Mouse (Mus musculus) adrenal gland, adult 18-20 months (tissue): ENCODE measurements around the gene Fut2. TPM values are rescaled to one million over a fixed set of nuclear protein-coding genes. Genes with fewer than 3 reads are reported as not detected.

Source experiments
- DNase-seq, 2 experiments: peaks; one replicate each; pipeline ENCODE4 v3.0.0; 2021 to 2022; ENCODE audit warnings: low spot score in 2 of 2
- total RNA-seq, 2 experiments: library from RNA; stranded (reverse); gene quantifications; 1 replicate in 1 of 2; 2 replicates in 1 of 2; pipeline ENCODE4 v1.2.3; 2021

Gene Fut2
- total RNA-seq, 2 experiments from 2014 or later = 0.13 TPM; not detected in 1

- no peak for DNase-seq
These were observed 26.6 kb downstream of the Fut2 start, which contains the start of gene Mamstr for GRCm38 (mm10) chr7:45639561-45640027. Mamstr (plus strand) TSS chr7:45639977.

- peak; percentile 74 to 77 for DNase-seq
These were observed 27.4 kb downstream of the Fut2 start for GRCm38 (mm10) chr7:45638623-45639401.

GRCm38 (mm10) chr7:45637710-45638109, 28.5 kb downstream of the Fut2 start:
- no peak for DNase-seq

GRCm38 (mm10) chr7:45635711-45636688, 30.2 kb downstream of the Fut2 start:
- no peak for DNase-seq

GRCm38 (mm10) chr7:45634946-45635681, 31.1 kb downstream of the Fut2 start:
- DNase-seq = no peak

- no peak for DNase-seq
These were observed 33.7 kb downstream of the Fut2 start for GRCm38 (mm10) chr7:45632499-45632898.

- no peak for DNase-seq
These were observed 35.9 kb downstream of the Fut2 start for GRCm38 (mm10) chr7:45630064-45630907.

GRCm38 (mm10) chr7:45628364-45629294, 37.6 kb downstream of the Fut2 start:
- peak; percentile 94 to 98 for DNase-seq

GRCm38 (mm10) chr7:45627261-45627660, 38.9 kb downstream of the Fut2 start, which contains the start of gene Rasip1:
Rasip1 (plus strand) TSS chr7:45627488.
- DNase-seq = no peak

GRCm38 (mm10) chr7:45626571-45627076, 39.6 kb downstream of the Fut2 start:
- no peak for DNase-seq

GRCm38 (mm10) chr7:45625481-45625880, 40.7 kb downstream of the Fut2 start:
- no peak for DNase-seq

GRCm38 (mm10) chr7:45624718-45625117, 41.5 kb downstream of the Fut2 start:
- no peak for DNase-seq

GRCm38 (mm10) chr7:45623507-45623906, 42.7 kb downstream of the Fut2 start:
- DNase-seq = no peak

GRCm38 (mm10) chr7:45621443-45621842, 44.8 kb downstream of the Fut2 start, which contains the start of gene Izumo1:
Izumo1 (plus strand) TSS chr7:45621811.
- DNase-seq = no peak

- no peak for DNase-seq
These were observed 46.6 kb downstream of the Fut2 start for GRCm38 (mm10) chr7:45619592-45619991.

- no peak for DNase-seq
These were observed 47.9 kb downstream of the Fut2 start for GRCm38 (mm10) chr7:45618316-45618715.

GRCm38 (mm10) chr7:45617042-45617695, 49.0 kb downstream of the Fut2 start, which contains the start of gene Fut1:
Fut1 (plus strand) TSS chr7:45617289.
- no peak for DNase-seq

GRCm38 (mm10) chr7:45616277-45616676, 49.9 kb downstream of the Fut2 start:
- no peak for DNase-seq
